Mouse (Mus musculus) heart, adult 2 months (tissue): ENCODE results near the gene Muc3. TPM values are rescaled to one million over a fixed set of nuclear protein-coding genes. Genes with fewer than 3 reads are reported as not detected.
A peak's percentile ranks its signal among the peaks of the same experiment; 100 is the strongest.

Source experiments
- DNase-seq, 2 experiments: peaks; one replicate each; pipeline ENCODE4 v3.0.0; 2021
- H3K27ac ChIP-seq: fragments of 200-600 bp; 2 replicates; pipeline ENCODE4 v1.8.1; 2022
- H3K27me3 ChIP-seq: fragments of 200-500 bp; 2 replicates; pipeline ENCODE4 v1.6.1; 2012; ENCODE audit warnings: mild to moderate bottlenecking, low read length, inconsistent platforms, mixed read lengths; ENCODE audit not compliant: control insufficient read depth, insufficient read depth
- H3K36me3 ChIP-seq: fragments of 200-500 bp; 2 replicates; pipeline ENCODE4 v1.6.1; 2012; ENCODE audit warnings: low read length, inconsistent platforms; ENCODE audit not compliant: control insufficient read depth, insufficient read depth
- H3K4me1 ChIP-seq: fragments of 200-500 bp; 2 replicates; pipeline ENCODE4 v1.6.1; 2011; ENCODE audit warnings: low read length; ENCODE audit not compliant: control insufficient read depth, insufficient read depth
- H3K4me3 ChIP-seq: fragments of 200-600 bp; 2 replicates; pipeline ENCODE4 v1.8.1; 2022
- H3K79me2 ChIP-seq: fragments of 200-500 bp; replicated peaks from 2 replicates; pipeline ENCODE4 v1.6.1; 2012; ENCODE audit warnings: mild to moderate bottlenecking, inconsistent platforms, low read length, moderate library complexity, mixed read lengths; ENCODE audit not compliant: control insufficient read depth, insufficient read depth
- H3K9ac ChIP-seq: fragments of 200-500 bp; 2 replicates; pipeline ENCODE4 v1.6.1; 2012; ENCODE audit warnings: low read depth, mild to moderate bottlenecking, control low read depth, inconsistent platforms, low read length, mixed read lengths
- CTCF ChIP-seq: fragments of 200-600 bp; IDR thresholded peaks from 2 replicates; pipeline ENCODE4 v1.8.1; 2022; ENCODE audit warnings: antibody characterized with exemption, mild to moderate bottlenecking, moderate library complexity
- EP300 ChIP-seq: fragments of 200-500 bp; IDR thresholded peaks from 2 replicates; pipeline ENCODE4 v1.6.1; 2011; ENCODE audit warnings: low read depth, low read length, control low read depth; ENCODE audit not compliant: insufficient read depth
- POLR2A ChIP-seq: fragments of 200-500 bp; IDR thresholded peaks from 2 replicates; pipeline ENCODE4 v1.6.1; 2011; ENCODE audit warnings: mild to moderate bottlenecking, low read depth, low read length, control low read depth; ENCODE audit not compliant: insufficient read depth
- WGBS: fragments of 180-500 bp; shearing (Covaris S2); methylation state at CpG from one replicate; pipeline ENCODE4 v1.1.7; 2018; 5-methylcytosine and 5-hydroxymethylcytosine counted together
- intact Hi-C: fragments of 180-260 bp; cut with DNase I; formaldehyde crosslinking; loops from one replicate; pipeline ENCODE4 v1.15.1; 2025
- polyA plus RNA-seq: library from polyadenylated mRNA; depleted of rRNA; stranded (reverse); fragments of >200 nt; gene quantifications from 2 replicates; pipeline ENCODE4 v1.2.3, GENCODE M21; 2012
- total RNA-seq, 2 experiments: library from RNA; stranded (reverse); gene quantifications; 2 replicates each; pipeline ENCODE4 v1.2.3; 2021

The Muc3 gene
- total and polyA plus RNA-seq, 3 experiments = not detected

DNA sequence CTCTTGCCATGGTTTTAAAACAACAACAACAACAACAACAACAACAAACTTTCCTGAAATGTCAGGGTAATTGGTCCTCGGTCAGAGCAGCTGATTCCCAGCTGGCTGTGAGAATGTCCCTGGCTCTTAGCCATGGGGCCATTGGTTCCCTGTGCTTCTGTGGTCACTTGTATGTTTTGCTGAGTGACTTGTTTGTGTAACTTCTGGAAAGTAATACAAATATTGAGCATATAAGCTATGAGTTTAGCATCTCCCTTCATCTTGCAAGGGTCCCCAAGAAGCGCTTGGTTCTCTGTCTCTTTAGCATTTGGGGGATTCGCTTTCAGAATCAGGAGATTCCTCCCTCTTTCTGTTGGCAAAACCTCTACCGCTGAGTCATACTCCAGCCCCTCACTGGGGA lies 42.7 kb downstream of the Muc3 start:
- TF ChIP-seq EP300 (no peak), POLR2A (no peak)
- intact Hi-C loops = loop anchor here (2.0 to 10.0 kb wide), 2 partner anchors 34 to 182 kb away; partner anchors contain the start of gene Serpine1
- 63% methylated on average over 4 of the region's 4 CpGs for WGBS
- DNase-seq = peak; percentile 46
- no peak overlapping the region for H3K9ac ChIP-seq
- no peak overlapping the region for H3K4me3 ChIP-seq
- no peak overlapping the region for H3K27ac ChIP-seq
- H3K4me1 ChIP-seq = peaks cover 9% of the 10 kb centered on the region
- H3K79me2 ChIP-seq = no peaks in the 10 kb centered on the region
- H3K27me3 ChIP-seq = no peaks in the 10 kb centered on the region
- no peaks in the 10 kb centered on the region for H3K36me3 ChIP-seq

DNA sequence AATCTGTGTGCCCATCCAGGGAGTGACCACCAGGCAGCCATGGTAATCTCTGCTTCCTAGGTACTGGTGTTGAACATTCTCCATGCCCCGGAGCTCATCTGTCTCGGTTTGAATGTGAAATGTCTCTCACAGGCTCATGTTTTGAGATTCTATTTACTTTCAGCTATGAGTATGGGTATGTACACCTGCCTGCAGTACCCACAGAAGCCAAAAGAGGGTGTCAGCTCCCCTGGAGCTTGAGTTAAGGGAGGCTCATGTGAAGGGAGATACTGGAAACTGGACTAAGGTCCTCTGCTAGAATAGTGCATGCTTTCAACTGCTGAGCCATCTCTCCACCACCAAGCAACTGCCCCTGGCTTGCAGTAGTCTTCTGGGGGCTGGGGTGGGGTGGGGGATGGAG lies 45.2 kb downstream of the Muc3 start:
- Histone ChIP-seq H3K27ac (no peak overlapping the region), H3K4me3 (no peak overlapping the region), H3K36me3 (no peaks in the 10 kb centered on the region), H3K4me1 (peaks cover 9% of the 10 kb centered on the region), H3K79me2 (no peaks in the 10 kb centered on the region), H3K27me3 (no peaks in the 10 kb centered on the region), H3K9ac (no peak overlapping the region)
- 90% methylated on average over 2 of the region's 2 CpGs for WGBS
- no peak for DNase-seq
- intact Hi-C loops = loop anchor here (10.0 kb wide), 1 partner anchor 179 kb away; no protein-coding TSS in a partner anchor
- TF ChIP-seq EP300 (no peak), CTCF (peak; percentile 40)

DNA sequence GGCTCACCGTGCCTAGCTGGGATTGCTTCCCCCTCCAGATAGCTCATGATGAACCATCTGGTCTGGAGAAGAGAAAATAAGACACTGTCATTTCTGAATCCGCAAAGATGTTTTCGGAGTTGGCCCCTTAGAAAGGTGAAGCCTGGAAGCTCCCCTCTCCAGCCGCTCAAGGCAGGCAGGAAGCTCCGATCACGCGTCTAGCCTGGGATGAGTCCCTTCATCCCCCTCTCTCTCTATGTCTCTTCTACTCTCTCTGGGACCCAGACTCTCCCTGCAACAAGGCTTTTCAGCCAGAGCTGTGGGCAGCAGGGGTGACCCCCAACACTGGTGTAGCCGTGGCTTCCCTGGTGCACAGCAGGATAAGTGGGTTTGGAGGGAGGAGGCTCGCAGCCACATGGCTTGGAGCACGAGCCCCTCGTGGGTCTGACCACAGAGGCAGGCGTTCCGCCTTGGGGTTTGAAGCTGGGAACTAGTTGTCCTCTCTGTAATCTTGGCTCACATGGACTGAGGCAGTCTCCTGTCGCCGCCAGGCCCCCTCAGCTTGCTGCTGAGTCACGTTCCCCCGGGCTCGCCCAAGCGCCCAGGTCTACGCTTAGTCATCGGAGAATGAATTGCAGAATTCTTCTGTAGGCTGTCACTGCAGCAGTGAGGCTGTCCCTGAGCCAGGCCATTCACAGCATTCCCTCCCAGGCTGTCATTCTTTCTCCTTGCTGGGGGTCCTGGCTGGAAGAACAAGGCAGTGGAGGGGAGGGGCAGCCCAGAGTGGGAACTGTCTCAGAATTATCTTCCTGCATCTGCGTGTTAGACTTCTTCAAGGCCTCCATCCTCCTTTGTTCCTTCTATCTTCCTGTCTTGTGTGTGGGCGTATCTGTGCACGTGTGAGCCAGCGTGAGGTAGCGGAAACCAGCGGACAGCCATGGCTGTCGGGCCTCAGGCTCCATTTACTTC lies 46.3 kb downstream of the Muc3 start:
- H3K4me3 ChIP-seq = no peak overlapping the region
- H3K4me1 ChIP-seq = peaks cover 9% of the 10 kb centered on the region
- peak; percentile 63 to 74 for DNase-seq
- WGBS = 45% methylated on average over 28 of the region's 28 CpGs
- peak overlapping the region; percentile 8; the same call in 1 of the 2 replicates for H3K27ac ChIP-seq
- TF ChIP-seq CTCF (no peak), EP300 (0 out of 2 replicates have a peak, but pooled peaks have one; percentile 40)
- H3K79me2 ChIP-seq = no peaks in the 10 kb centered on the region
- H3K9ac ChIP-seq = no peak overlapping the region
- H3K36me3 ChIP-seq = no peaks in the 10 kb centered on the region
- H3K27me3 ChIP-seq = no peaks in the 10 kb centered on the region
- intact Hi-C loops = loop anchor here (10.0 kb wide), 1 partner anchor 178 kb away; no protein-coding TSS in a partner anchor

DNA sequence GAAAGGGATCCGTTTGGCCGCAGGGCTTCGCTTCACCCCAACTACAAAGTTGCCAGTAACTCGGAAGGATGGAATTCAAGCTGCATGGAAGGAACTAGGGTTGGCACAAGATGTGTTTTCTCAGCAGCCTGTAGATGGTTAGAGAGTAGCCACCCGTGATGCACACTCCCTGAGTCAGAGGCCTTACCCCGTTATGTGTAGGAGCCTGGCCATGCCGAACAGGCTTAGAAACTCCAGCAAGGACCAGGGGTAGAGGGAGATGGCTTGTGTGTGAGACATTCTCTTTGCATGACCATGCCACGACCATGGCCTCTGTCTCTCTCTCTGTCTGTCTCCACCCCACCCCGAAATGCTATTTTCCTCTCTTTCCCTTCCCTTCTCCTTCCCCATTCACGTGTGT lies 47.0 kb downstream of the Muc3 start:
- intact Hi-C loops = loop anchor here (10.0 kb wide), 1 partner anchor 177 kb away; no protein-coding TSS in a partner anchor
- Histone ChIP-seq H3K79me2 (no peaks in the 10 kb centered on the region), H3K36me3 (no peaks in the 10 kb centered on the region), H3K27me3 (no peaks in the 10 kb centered on the region), H3K4me3 (no peak overlapping the region), H3K4me1 (peaks cover 9% of the 10 kb centered on the region), H3K9ac (no peak overlapping the region), H3K27ac (no peak overlapping the region)
- no peak for DNase-seq
- TF ChIP-seq POLR2A = no peak
- no peak for TF ChIP-seq EP300
- no peak for TF ChIP-seq CTCF
- WGBS = 87% methylated on average over 10 of the region's 10 CpGs

DNA sequence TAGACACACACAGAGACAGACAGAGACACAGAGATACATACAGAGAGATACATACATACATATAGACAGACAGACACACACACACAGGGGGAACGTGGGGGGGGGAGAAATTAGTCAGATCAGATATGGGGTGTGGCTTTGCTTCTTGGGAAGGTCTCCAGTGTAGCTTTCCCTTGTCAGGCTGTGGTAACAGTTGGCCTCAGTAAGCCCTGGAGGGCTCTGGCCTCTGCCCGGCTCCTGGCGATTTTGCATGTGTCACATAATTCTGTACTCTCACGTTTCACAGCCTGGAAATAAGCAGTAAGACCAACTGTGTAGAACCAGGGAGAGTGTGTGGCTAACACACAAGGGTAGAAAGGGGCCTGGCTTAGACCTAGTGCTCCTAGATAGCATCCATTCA lies 48.5 kb downstream of the Muc3 start:
- intact Hi-C loops = loop anchor here (10.0 kb wide), 1 partner anchor 176 kb away; no protein-coding TSS in a partner anchor
- Histone ChIP-seq H3K36me3 (no peaks in the 10 kb centered on the region), H3K27ac (no peak overlapping the region), H3K9ac (no peak overlapping the region), H3K27me3 (no peaks in the 10 kb centered on the region), H3K4me3 (no peak overlapping the region), H3K79me2 (no peaks in the 10 kb centered on the region), H3K4me1 (peaks cover 8% of the 10 kb centered on the region)
- WGBS = 62% methylated on average over 4 of the region's 4 CpGs
- TF ChIP-seq EP300 (no peak), CTCF (no peak), POLR2A (no peak)
- DNase-seq = no peak

DNA sequence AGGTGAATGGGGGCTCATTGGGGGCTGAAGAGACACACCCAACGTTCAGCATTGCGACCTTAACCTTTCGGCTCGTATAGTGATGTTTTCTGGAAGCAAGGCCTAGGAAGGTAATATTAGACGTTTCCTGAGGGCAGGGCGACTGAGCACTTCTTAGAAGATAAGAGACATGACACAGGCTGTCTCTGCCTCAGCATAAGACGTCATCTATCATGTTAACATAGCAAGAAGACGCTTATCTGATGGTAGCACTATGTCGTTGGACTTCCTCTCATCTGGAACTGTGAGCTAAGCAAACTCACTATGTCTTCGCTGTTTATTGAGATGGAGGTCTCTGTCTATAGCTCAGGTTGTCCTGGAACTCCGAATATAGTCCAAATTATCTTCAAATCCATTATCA lies 50.7 kb downstream of the Muc3 start:
- Histone ChIP-seq H3K27ac (no peak overlapping the region), H3K27me3 (no peaks in the 10 kb centered on the region), H3K36me3 (no peaks in the 10 kb centered on the region), H3K9ac (no peak overlapping the region), H3K4me1 (peaks cover 13% of the 10 kb centered on the region), H3K79me2 (no peaks in the 10 kb centered on the region), H3K4me3 (no peak overlapping the region)
- WGBS = 63% methylated on average over 11 of the region's 11 CpGs
- intact Hi-C loops = no loop called here
- DNase-seq = no peak
- no peak for TF ChIP-seq CTCF
- no peak for TF ChIP-seq POLR2A
- no peak for TF ChIP-seq EP300
